Mouse (Mus musculus) small intestine, adult 2 months (tissue): ENCODE results near the gene Gm28374.

Source experiments
- CTCF ChIP-seq: fragments of 200-500 bp; IDR thresholded peaks from 2 replicates; pipeline ENCODE4 v1.5.1; 2012; ENCODE audit warnings: low read depth, mild to moderate bottlenecking, control low read depth, inconsistent platforms, low read length, moderate library complexity, mixed read lengths; ENCODE audit not compliant: insufficient replicate concordance, insufficient read length; ENCODE audit errors: extremely low read depth
- POLR2A ChIP-seq: fragments of 200-500 bp; IDR thresholded peaks from 2 replicates; pipeline ENCODE4 v1.6.1; 2012; ENCODE audit warnings: low read depth, mild to moderate bottlenecking, control low read depth, inconsistent platforms, low read length, moderate library complexity

GRCm38 (mm10) chr19:6048681-6049410 lies 33.2 kb downstream of the Gm28374 start:
- TF ChIP-seq POLR2A: no peak
- TF ChIP-seq CTCF: no peak
